Mouse (Mus musculus): ENCODE measurements at regions not wholly inside any gene's neighbourhood (a gene's known extent, or its start where the extent isn't known, plus 50 kb on each side); places are given as distances from the start of the nearest gene placed in this dataset.

- ATAC-seq (ENCODE audit: low FRiP score, low read depth), result no peak
Observed at GRCm38 (mm10) chr11:41425592-41425991, 575.1 kb downstream of the Gabrg2 start.

More at GRCm38 (mm10) chr11:41425592-41425991, 575.1 kb downstream of the Gabrg2 start:
- H3K4me1 ChIP-seq (ENCODE audit: control insufficient read depth, insufficient read depth, low read length), result no peaks in the 10 kb centered on the region
- no peak for DNase-seq (ENCODE audit: low spot score)
- no peak overlapping the region for H3K4me3 ChIP-seq (replicated peaks; ENCODE audit: low read length)
- no peak overlapping the region for H3K9ac ChIP-seq (ENCODE audit: low read depth, low read length, severe bottlenecking)
- WGBS, result 60% methylated on average over 4 of the region's 4 CpGs
- H3K36me3 ChIP-seq (ENCODE audit: control insufficient read depth, insufficient read depth, low read length), result no peaks in the 10 kb centered on the region
- TF ChIP-seq POLR2A (IDR thresholded peaks at IDR 0.05; ENCODE audit: borderline replicate concordance, extremely low read depth, insufficient read depth, insufficient read length), result no peak
- H3K27ac ChIP-seq (replicated peaks; ENCODE audit: low read depth, low read length), result no peak overlapping the region
- no peak overlapping the region for H3K4me2 ChIP-seq (replicated peaks; ENCODE audit: low read depth, low read length, severe bottlenecking)
- no peaks in the 10 kb centered on the region for H3K27me3 ChIP-seq (ENCODE audit: control insufficient read depth, insufficient read depth, low read length)
- H3K9me3 ChIP-seq (ENCODE audit: control insufficient read depth, low read length), result no peaks in the 10 kb centered on the region
